Mouse (Mus musculus): ENCODE data around the gene Rhoc. TPM values are rescaled to one million over a fixed set of nuclear protein-coding genes. Genes with fewer than 3 reads are reported as not detected.

Rhoc gene
- 13.0 TPM for polyA plus RNA-seq (2017; shearing (Covaris generic))

DNA sequence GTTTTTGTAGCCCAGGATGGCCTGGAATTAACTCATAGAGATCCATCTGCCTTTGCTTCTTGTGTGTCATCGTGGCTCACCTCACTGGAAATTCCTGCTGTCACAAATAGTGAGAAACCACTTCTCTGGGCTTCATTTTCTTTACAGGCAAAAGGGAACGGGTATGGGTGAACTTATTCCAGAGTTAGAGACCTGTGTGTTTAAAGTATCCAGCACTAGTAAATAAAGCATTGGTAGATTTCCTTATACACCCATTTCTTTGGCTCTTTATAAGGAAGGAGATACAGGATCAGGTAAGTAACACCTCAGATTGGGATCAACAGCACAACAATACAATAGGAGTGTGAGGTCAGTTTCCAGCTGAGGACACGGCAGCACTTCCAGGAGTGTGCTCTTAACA is at the start of gene Rhoc:
Gene Rhoc (plus strand): TSS at position 301 of the 400 bp plus-strand sequence.

GRCm38 (mm10) chr3:104780561-104781420 is 7.4 kb upstream of the Rhoc start, which contains the start of gene Ppm1j:
TSS of gene Ppm1j (plus strand) at chr3:104781056.

GRCm38 (mm10) chr3:104781471-104781903 is 6.7 kb upstream of the Rhoc start, which contains the start of gene Fam19a3:
TSS of gene Fam19a3 (minus strand) at chr3:104781840.

GRCm38 (mm10) chr3:104817991-104818748 is 30.0 kb downstream of the Rhoc start, which contains the start of gene Mov10:
TSS of gene Mov10 (minus strand) at chr3:104818563.

Other genes with a start within 250 kb of the Rhoc start
- gene Slc16a1, start 149.7 kb upstream of the Rhoc start, polyA plus RNA-seq (2017; shearing (Covaris generic)) = 15.1 TPM
- 58.2 TPM for gene Ppm1j, start 7.3 kb upstream of the Rhoc start, polyA plus RNA-seq (2017; shearing (Covaris generic))
- gene Fam19a3, start 6.5 kb upstream of the Rhoc start, polyA plus RNA-seq (2017; shearing (Covaris generic)) = 1.0 TPM
- gene Mov10, start 30.2 kb downstream of the Rhoc start, polyA plus RNA-seq (2017; shearing (Covaris generic)) = 60.3 TPM
- 46.3 TPM for gene St7l, start 75.6 kb downstream of the Rhoc start, polyA plus RNA-seq (2017; shearing (Covaris generic))
- 510 TPM for gene Capza1, start 76.1 kb downstream of the Rhoc start, polyA plus RNA-seq (2017; shearing (Covaris generic))
- gene Wnt2b, start 173.5 kb downstream of the Rhoc start, polyA plus RNA-seq (2017; shearing (Covaris generic)) = 0.27 TPM